Mouse (Mus musculus): ENCODE results near the gene Cyld.

Cyld gene

DNA sequence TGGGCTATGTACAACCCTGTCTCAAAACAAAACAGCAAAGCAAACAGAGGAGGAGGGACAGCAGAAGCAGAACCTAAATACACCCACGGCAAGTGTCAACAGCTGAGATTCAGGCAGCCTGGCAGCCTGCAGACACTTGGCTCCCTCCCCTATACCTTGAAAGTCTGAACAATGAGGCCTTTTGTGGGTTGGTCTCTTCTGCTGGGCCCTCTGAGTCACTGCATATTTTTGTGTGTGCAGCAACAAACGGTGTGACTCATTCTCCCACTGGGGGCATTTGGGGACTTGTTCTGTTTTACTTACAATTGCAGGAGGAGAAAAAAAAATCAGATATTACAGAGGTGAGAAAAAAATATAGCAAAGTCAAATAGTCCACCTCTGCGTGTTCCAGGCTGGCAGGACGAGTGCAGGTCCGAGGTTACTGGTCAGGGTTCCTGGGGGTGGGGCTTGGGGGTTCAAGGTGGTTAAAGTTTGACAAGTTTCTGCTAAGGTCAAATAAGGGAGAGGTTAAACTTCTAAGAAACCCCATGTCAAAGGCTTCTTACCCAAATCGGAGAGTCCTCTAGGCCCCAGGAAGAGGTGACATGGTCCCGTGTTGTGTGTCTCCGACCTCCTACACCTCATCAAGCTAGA, 96.0 kb downstream of the Cyld start:
- in situ Hi-C loops (cut with MseI, MboI): no loop called here

DNA sequence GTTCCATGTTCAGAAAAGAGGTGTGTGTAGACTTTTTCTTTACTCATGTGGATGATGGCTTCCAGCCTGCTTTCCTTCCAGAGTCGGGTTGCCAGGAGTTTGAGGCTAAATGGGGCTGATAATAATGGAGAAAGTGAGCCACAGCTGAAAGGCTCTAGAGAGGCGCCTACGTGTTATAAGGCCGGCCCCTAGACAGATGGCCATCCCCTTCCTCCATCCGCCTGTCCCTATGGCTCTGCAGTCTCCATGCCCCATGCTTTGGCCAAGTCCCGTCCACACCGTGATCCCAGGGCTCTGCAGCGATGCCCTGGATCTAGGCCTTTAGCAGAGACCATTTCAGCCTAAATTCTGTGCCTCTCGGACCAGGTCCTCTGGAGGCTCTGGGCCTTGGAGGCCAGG, 96.5 kb downstream of the Cyld start:
- in situ Hi-C loops (cut with MseI, MboI): no loop called here

DNA sequence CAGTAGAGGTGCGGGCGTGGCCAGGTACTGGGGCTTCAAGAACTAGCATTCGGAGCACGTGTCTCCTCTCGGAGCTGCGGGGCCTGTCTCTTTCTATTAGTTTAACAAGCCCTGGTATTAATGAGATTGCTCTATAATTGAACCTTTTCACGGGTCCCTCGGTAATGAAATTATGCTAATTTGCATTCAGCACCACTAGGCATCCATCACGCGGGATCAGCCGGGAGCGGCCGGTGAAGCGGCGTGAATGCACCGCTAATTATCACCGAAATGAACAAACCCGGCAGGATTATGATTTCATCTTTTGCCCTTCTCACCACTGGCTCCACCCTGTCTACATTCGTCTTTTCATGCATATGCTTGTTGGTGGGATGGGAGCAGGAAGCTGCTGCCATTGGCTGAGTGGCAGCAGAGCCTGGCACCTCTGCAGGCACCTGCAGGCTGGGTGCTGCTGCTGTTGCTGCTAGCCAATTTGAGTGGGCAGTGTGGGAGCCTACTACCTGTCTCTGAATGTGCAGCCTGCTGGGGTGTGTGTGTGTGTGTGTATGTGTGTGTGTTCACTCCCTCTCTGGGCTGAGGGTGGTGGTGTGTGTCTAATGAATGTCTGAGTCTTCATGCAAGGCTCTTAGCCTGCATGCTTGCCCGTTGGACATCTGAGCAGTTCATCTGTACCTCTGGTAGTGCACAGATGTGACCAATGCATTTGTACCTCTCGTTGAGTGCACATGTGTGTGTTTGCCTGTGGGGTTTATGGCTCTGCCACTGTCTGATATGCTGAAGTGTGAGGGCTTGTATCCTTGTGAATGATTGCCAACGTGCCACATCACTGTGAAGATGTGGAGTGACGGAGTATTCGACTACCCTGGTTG, 97.2 kb downstream of the Cyld start:
- in situ Hi-C loops (cut with MseI, MboI): no loop called here

DNA sequence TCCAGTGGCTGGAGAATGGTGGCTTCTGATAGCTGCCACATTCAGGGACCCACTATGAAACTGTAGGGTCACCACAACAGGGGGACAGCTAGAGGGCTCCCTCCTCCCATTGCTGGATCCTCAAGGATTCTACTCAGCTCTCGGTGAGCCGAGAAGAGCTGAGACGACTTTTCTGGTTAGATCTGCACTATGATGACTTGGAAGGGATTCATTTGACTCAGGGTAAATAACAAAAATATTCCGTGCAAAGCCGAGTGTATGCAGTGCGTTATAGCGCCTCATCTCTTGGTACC, 97.7 kb downstream of the Cyld start:
- in situ Hi-C loops (cut with MseI, MboI): no loop called here

DNA sequence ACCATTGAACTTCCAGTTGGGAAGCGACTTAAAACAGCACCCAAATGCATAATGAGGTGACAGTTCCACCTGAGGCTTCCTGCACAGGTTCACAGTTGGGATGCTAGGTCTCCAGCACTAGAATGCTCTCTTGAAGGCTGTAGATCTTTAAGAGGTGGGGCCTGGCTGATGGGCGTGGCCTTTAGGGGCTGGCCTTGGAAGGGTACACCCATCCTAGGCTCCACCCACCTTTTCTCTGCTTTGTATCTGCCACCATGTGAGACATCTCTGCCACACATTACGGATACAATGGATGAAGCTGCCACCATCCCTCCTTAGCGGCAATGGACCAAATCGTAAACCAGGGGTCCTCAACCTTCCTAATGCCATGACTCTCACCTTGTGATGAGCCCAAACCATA, 99.1 kb downstream of the Cyld start:
- in situ Hi-C loops (cut with MseI, MboI): no loop called here

DNA sequence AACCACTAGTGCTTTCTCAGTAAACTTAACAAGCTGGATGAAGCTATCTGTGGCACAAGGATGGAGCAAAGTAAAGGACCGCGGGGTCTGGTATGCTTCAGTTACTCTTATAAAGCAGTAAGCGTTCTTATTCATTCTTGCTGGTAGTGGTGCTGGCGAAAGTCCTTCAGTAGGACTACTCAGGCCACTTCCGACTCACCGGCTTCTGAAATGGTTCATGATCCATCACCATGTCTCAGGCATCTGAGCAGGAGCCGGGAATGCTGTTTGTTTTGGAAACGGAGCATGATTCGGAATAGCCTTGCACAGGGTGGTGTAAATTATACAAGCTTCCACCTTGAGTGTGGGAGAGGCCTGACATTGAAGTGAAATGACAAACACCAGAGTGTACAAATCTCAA, 99.8 kb downstream of the Cyld start:
- in situ Hi-C loops (cut with MseI, MboI): no loop called here

All from mouse trophoblast stem cell (cell line).